16 mouse cellular contexts compared by ENCODE assay signal in the genomic region with DNA sequence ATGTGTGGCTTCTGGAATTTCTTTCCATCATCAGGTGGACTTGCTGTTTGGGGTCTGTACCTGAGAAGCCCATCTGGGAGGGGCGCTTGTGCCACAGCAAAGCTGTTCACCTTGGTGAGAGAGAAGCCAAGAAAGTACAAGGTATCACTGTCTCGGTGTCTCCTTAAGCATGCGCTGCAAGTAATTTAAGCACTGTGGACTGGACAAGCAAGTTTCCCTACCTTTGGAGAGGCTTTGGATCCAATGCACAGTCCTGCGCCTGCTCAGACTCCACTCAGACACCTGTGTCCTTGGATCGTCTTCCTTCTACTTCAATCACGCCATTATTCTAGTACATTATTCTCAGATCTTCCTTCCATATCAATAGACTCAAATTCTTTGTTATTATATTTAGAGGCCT.
"Had no signal": no experiment of that assay in that cellular context is flagged by ENCODE, and none has a peak within 500 bp of the region (broad histone marks: within the 10 kb centered on the region; RNA-seq: fewer than 3 reads in every experiment).

No protein-coding gene starts in this region.

- H3K4me3 ChIP-seq: neural tube, embryonic 13.5 days; neural tube, embryonic 15.5 days; stomach, embryonic 15.5 days had no signal

- H3K27ac ChIP-seq: neural tube, embryonic 13.5 days; neural tube, embryonic 15.5 days; stomach, embryonic 15.5 days; stomach, postnatal 0 days had no signal

- H3K27me3 ChIP-seq: neural tube, embryonic 13.5 days; neural tube, embryonic 15.5 days; stomach, embryonic 15.5 days had no signal

- H3K4me1 ChIP-seq: stomach, embryonic 15.5 days had no signal

- H3K4me2 ChIP-seq: neural tube, embryonic 13.5 days; neural tube, embryonic 15.5 days; stomach, embryonic 15.5 days had no signal

- DNase-seq: retina, postnatal 1 day; right cerebral cortex, adult 18-20 months; right cerebral cortex, postnatal 14 days; right cerebral cortex, postnatal 25 days; right cerebral cortex, postnatal 4 days; spleen, adult 18-20 months; thymus, adult 18-20 months; thymus, adult 2 months; thymus, postnatal 14 days; thymus, postnatal 25 days; thymus, postnatal 36 days; thymus, postnatal 4 days had no signal

- H3K9ac ChIP-seq: neural tube, embryonic 13.5 days; neural tube, embryonic 15.5 days; stomach, embryonic 15.5 days had no signal

- H3K36me3 ChIP-seq: neural tube, embryonic 13.5 days; neural tube, embryonic 15.5 days; stomach, embryonic 15.5 days had no signal

- H3K9me3 ChIP-seq: neural tube, embryonic 13.5 days; neural tube, embryonic 15.5 days; stomach, embryonic 15.5 days had no signal
